Mouse (Mus musculus): ENCODE results near the gene Hoxd11. TPM values are rescaled to one million over a fixed set of nuclear protein-coding genes. Genes with fewer than 3 reads are reported as not detected.

Hoxd11 gene
- polyA plus RNA-seq (2016; fragmentation: Nextera tagmentation; extraction: Ambion mirVana): 31.0 and 34.6 TPM in 2 replicates

DNA sequence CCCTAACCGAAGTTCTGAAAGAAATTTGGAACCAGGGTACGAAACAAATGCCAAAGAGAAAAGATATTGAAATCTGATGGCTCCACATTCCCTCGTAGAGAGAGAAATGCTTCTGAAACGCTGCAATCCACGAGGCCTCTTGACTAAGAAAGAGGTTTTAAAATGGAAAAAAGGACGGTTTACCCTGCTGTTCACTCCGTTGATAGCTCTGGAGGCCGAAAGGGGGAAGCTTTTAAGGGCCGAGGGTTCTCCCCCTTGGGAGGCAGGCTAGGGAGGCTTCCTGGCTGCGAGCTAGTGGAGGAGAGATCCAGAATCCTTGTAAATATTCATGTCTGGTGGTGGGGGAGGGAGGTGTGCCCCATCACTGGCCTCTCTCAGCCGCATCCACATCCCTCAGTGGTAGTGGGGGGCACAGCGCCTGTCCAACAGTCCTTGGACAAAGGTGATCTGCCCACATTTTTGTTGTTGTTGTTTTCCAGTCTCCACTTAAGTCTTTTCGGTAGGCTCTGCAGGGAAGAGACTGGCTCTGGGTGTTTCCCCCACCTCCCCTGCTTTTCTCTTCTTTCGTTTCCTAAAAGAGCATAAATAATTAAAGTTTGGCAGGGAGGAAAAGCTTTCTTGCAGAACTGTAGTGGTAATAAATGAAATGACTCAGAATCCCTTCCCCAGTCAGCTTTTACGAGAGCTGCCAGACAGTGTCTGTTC lies at the start of gene Hoxd11:
Gene Hoxd11, plus strand, starts transcription at position 667 of the 705 bp plus-strand sequence.
- 2% methylated on average over 15 of the region's 15 CpGs for WGBS
- Histone ChIP-seq H3K36me3 (peaks cover 4% of the 10 kb centered on the region; the same call in 1 of the 2 replicates), H3K27me3 (ENCODE audit: low read depth, poor library complexity, severe bottlenecking) (peaks cover 99% of the 10 kb centered on the region), H3K27ac (peak within 1 kb of the TSS; percentile 99), H3K4me1 (peaks cover 98% of the 10 kb centered on the region), H3K4me3 (peak within 1 kb of the TSS; percentile 80), H3K9me3 (replicated peaks) (no peaks in the 10 kb centered on the region)
- peak; percentile 62 for DNase-seq (ENCODE audit: low spot score)

DNA sequence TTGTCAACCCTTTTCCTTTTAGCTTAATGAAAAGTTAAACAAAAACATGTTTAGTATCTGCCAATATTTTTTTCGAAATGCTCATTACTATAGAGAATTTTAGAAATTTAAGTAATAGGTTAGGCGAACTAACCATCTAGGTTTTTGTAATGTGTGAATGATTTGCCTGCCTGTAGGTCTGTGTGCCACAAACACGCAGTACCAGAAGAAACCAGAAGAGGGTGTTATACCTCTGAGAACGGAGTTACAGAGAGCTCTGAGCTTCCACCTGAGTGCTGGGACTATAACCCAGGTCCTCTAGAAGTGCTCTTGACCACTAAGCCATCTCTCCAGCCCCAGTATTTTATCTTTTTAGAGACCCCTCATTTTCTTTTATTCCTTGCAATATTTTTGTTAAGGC lies 43.9 kb upstream of the Hoxd11 start:
- Histone ChIP-seq H3K27me3 (ENCODE audit: low read depth, poor library complexity, severe bottlenecking) (peaks cover 13% of the 10 kb centered on the region), H3K9me3 (replicated peaks) (no peaks in the 10 kb centered on the region), H3K36me3 (no peaks in the 10 kb centered on the region), H3K27ac (no peak overlapping the region), H3K4me1 (no peaks in the 10 kb centered on the region), H3K4me3 (no peak overlapping the region)
- DNase-seq (ENCODE audit: low spot score): no peak
- WGBS: 71% methylated on average over 4 of the region's 4 CpGs

DNA sequence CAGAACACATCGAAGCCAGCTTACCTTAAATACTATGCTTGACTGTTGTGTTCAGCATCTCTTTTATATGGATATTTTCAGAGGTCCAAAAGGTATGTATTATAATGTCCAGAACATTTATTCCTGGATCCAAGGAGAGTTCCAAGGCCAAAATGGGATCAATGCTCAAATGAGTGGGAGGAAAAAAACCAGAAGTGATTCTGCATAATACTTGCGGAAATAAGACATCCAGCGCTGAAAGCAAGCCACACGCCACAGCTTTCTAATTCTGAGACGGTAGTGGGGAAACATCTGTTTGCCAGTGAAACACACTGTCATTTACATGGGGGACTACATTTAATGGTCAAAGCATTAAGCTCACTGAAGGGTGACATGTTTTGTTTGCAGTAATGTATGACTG lies 36.9 kb upstream of the Hoxd11 start:
- DNase-seq (ENCODE audit: low spot score): no peak
- no peak overlapping the region for H3K4me3 ChIP-seq
- H3K27ac ChIP-seq: no peak overlapping the region
- H3K9me3 ChIP-seq (replicated peaks): no peaks in the 10 kb centered on the region
- H3K4me1 ChIP-seq: peaks cover 6% of the 10 kb centered on the region
- H3K27me3 ChIP-seq (ENCODE audit: low read depth, poor library complexity, severe bottlenecking): peaks cover 68% of the 10 kb centered on the region
- whole genome bisulfite sequencing: 81% methylated on average over 5 of the region's 5 CpGs
- H3K36me3 ChIP-seq: no peaks in the 10 kb centered on the region

DNA sequence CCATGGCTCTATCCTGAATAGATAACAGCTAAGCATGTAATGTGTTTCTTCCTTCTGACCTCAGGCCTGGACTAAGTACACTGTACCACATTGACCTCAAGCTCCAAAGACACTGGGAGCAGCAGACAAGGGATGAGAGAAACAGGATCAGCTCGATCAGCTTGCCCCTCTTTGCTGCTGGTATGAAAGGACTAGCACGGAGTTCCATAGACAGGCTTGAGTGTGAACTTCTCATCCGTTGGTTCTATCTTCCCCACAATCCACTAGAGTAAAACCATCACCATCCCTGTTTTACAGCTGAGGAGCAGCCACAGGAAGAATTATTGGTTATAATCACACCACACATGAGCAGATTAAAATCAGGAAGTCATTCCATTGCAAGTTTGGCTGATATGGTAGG lies 33.7 kb upstream of the Hoxd11 start:
- no peak for DNase-seq (ENCODE audit: low spot score)
- H3K9me3 ChIP-seq (replicated peaks): no peaks in the 10 kb centered on the region
- H3K36me3 ChIP-seq: no peaks in the 10 kb centered on the region
- H3K27ac ChIP-seq: no peak overlapping the region
- peaks cover 87% of the 10 kb centered on the region for H3K27me3 ChIP-seq (ENCODE audit: low read depth, poor library complexity, severe bottlenecking)
- H3K4me1 ChIP-seq: peaks cover 36% of the 10 kb centered on the region
- H3K4me3 ChIP-seq: no peak overlapping the region
- 89% methylated on average over 3 of the region's 3 CpGs for WGBS

DNA sequence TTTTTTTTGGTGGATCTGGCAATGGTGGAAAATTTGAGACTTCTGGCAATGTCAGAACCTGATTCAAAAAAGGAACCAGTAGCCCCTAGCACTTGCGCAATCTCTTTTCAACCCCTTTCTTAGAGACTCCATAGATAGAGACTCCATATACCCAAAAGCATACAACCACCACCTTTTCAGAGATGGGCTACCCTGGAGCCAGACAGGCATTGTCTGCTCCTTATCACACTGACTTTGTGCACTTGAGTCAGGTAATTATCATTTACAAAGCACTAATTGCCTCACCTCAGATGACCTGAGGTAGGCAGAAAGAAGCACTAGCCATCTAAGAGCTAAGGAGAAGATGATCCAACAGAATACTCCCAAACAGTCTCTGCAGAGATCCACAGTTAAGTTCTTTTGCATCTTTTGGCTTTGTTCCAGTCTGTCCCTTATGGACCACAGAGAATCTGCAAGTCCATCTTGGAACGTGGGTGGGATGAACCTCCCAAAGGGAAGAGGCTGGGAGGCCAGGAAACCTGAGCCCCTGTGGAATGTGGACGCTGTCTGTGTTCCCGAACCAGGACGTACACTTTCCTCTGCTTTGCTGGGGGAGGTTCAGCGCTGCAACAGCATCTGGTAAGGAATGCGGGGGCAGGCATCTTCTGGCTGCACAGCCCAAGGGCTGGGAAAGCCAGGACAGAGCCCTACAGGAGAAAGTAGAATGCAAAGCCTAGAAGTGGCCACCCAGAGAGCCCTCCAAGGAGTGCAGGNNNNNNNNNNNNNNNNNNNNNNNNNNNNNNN lies 32.1 kb upstream of the Hoxd11 start:
- Histone ChIP-seq H3K4me1 (peaks cover 41% of the 10 kb centered on the region), H3K36me3 (no peaks in the 10 kb centered on the region), H3K27me3 (ENCODE audit: low read depth, poor library complexity, severe bottlenecking) (peaks cover 98% of the 10 kb centered on the region), H3K27ac (no peak overlapping the region), H3K4me3 (no peak overlapping the region), H3K9me3 (replicated peaks) (no peaks in the 10 kb centered on the region)
- DNase-seq (ENCODE audit: low spot score): no peak
- WGBS: 16% methylated on average over 7 of the region's 7 CpGs

DNA sequence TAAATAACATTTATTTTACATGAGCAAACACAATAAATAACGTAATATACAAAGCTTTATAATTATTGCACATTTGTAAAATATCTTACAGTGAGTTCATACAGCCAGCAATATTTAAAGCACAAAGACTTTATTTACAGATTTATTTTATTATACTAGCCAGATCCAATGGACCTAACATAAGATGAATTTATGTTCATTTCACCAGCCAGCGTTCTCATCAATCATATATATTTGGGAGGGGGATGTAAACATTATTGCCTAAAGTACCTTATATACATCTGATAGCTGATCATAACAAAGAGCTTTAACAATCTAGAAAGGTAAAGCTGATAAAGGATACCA lies 26.4 kb upstream of the Hoxd11 start:
- DNase-seq (ENCODE audit: low spot score): no peak
- H3K4me1 ChIP-seq: peaks cover 55% of the 10 kb centered on the region
- no peak overlapping the region for H3K4me3 ChIP-seq
- no peaks in the 10 kb centered on the region for H3K36me3 ChIP-seq
- no peak overlapping the region for H3K27ac ChIP-seq
- H3K27me3 ChIP-seq (ENCODE audit: low read depth, poor library complexity, severe bottlenecking): peaks cover 98% of the 10 kb centered on the region
- WGBS: 38% methylated on average over 2 of the region's 2 CpGs
- no peaks in the 10 kb centered on the region for H3K9me3 ChIP-seq (replicated peaks)

DNA sequence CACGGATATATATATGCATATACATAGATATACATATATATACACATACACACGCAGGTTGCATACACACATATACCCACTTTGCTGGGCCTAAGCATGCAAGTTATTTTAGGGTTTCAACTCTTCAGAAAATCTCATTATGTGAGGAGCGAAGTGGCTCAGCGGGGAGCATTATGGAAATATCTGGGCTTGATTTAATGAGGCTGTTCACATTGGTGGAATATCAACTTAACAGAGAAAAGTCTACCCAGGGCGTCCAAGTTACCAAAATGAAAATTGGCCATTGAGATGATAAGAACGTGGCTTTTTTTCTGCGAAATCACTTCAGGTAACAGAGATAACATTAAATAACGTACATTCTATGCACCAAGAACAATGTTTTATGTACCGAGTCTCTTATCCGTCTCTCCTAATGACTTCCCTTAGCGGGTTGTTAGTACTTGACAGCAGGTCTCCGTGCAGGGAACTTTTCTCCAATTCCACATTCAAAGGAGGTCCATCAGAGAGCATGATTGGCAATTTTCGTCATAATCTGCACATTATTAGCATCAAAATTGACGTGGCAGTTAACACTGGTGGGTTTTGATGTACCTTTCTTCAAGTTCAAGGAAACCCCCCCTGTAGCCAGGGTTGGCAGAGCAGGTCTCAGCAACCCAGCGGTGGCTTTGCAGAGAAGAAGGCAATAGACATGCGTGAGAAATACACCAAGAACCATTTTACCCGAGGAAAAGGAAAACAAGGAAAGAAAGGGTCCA lies 25.4 kb upstream of the Hoxd11 start:
- peaks cover 54% of the 10 kb centered on the region for H3K4me1 ChIP-seq
- no peak for DNase-seq (ENCODE audit: low spot score)
- 14% methylated on average over 17 of the region's 17 CpGs for WGBS
- H3K36me3 ChIP-seq: no peaks in the 10 kb centered on the region
- H3K27me3 ChIP-seq (ENCODE audit: low read depth, poor library complexity, severe bottlenecking): peaks cover 98% of the 10 kb centered on the region
- H3K27ac ChIP-seq: no peak overlapping the region
- H3K9me3 ChIP-seq (replicated peaks): no peaks in the 10 kb centered on the region
- no peak overlapping the region for H3K4me3 ChIP-seq

DNA sequence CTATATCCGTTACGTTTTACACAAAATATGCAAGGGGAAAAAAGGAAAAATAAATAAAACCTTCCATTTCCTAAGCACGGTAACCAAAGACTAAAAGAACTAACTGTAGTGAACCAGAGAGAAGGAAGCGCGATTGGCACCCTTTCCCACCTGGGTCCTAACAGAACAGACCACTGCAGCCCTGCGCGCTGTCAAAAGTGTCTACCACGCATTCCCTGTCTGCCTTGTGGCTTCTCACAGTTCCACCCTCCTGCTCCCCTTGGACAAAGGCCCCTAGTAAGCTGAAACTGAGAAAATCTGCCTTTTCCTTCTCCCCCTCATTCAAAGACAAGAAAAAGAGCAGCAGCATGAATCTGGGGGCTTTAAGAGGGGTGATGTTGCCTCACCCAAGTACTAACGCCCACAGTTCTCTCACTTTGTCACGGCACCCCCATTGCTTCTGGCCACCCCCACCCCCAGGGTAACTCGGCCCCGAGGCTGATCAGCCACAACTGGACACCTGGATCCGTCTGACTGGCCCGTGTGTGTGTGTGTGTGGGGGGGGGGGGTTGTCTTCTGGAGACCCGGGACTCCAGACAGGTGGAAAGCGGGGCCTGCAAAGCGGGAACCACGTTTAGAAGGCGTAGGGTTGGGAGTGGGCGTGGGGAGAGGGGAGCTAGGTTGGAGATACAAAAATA lies 24.5 kb upstream of the Hoxd11 start:
- Histone ChIP-seq H3K36me3 (no peaks in the 10 kb centered on the region), H3K9me3 (replicated peaks) (no peaks in the 10 kb centered on the region), H3K27me3 (ENCODE audit: low read depth, poor library complexity, severe bottlenecking) (peaks cover 98% of the 10 kb centered on the region), H3K4me3 (peak overlapping the region; percentile 51), H3K27ac (peak overlapping the region; percentile 72), H3K4me1 (peaks cover 48% of the 10 kb centered on the region)
- 5% methylated on average over 20 of the region's 20 CpGs for WGBS
- DNase-seq (ENCODE audit: low spot score): peak; percentile 51

DNA sequence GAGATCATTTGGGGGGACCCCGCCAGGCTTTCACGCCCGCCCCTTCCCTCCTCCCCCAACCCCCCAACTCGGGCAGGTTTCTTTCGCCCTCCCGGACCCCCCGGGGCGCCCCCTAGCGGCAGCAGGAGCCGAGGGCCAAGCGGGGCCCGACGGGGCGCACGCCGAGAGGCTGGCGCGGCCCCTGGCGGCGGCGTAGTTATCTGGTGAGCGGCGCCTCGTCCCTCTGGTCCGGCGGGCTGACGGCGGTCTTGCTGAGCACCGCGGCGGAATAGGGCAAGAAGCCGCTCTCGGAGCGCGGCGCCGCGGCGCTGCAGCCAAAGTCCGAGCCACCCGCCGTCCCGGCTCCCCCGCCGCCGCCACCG lies 24.0 kb upstream of the Hoxd11 start:
- WGBS: 1% methylated on average over 47 of the region's 47 CpGs
- Histone ChIP-seq H3K4me3 (peak overlapping the region; percentile 51), H3K27me3 (ENCODE audit: low read depth, poor library complexity, severe bottlenecking) (peaks cover 98% of the 10 kb centered on the region), H3K36me3 (no peaks in the 10 kb centered on the region), H3K9me3 (replicated peaks) (no peaks in the 10 kb centered on the region), H3K27ac (peak overlapping the region; percentile 72), H3K4me1 (peaks cover 43% of the 10 kb centered on the region)
- DNase-seq (ENCODE audit: low spot score): peak; percentile 72

DNA sequence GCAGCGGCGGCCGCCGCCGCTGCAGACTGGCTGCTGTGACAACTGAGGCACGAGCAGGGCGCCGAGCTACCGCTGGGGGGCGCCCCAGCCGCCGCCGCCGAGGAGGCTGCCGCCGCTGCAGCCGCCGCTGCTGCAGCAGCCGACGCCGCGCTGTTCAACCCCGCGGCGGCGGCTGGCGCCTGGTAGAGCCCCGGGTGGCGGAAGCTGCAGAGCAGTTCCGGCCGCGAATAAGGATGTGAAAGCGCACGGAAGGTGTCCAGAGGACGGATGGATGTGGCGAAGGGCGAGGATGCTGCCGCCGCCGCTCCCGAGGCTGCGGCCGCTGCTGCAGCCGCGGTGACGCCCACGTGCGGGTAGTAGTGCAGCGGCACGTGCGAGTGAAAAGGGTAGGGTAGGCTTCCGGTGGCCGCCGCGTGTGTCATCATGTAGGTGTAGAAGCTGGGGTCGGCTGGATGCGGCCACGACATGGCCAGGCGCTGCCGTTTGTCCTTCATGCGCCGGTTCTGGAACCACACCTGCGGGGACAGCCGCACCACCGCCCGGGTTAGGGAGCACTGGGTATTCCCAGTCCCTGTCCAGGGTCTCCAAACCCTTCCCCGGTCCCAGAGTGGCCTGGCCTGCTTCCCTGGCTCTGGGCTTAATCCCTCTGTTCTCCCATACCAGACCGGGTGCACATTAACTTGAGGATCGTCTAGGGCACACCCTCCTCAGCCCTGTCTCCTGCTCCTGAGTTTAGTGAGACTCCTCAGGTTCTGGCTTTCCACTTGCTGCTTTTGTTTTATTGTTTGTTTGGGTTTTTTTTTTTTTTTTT lies 23.3 kb upstream of the Hoxd11 start:
- WGBS: under 1% methylated on average over 69 of the region's 69 CpGs
- H3K4me1 ChIP-seq: peaks cover 41% of the 10 kb centered on the region
- DNase-seq (ENCODE audit: low spot score): peak; percentile 76
- no peaks in the 10 kb centered on the region for H3K36me3 ChIP-seq
- H3K27me3 ChIP-seq (ENCODE audit: low read depth, poor library complexity, severe bottlenecking): peaks cover 99% of the 10 kb centered on the region
- peak overlapping the region; percentile 72 for H3K27ac ChIP-seq
- peak overlapping the region; percentile 51 for H3K4me3 ChIP-seq
- H3K9me3 ChIP-seq (replicated peaks): no peaks in the 10 kb centered on the region

DNA sequence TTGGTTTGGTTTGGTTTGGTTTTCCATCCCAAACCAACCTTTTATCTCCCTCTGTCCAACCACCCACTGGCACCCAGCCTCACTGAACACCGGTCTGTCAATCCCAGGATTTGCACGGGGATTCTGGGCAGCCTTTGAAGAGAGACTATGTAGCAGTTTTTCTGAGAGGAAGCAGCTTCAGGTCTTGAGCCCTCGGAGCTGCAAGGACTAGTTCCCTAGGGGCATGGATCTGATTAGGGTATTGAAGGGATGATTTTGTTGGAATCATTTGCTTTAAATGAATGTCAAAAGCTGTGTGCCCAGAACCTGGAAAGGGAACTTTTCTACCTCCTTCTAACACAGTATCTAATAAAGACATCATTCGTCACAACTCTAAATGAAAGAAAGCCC lies 22.7 kb upstream of the Hoxd11 start:
- no peaks in the 10 kb centered on the region for H3K36me3 ChIP-seq
- peaks cover 99% of the 10 kb centered on the region for H3K27me3 ChIP-seq (ENCODE audit: low read depth, poor library complexity, severe bottlenecking)
- 5% methylated on average over 4 of the region's 4 CpGs for WGBS
- DNase-seq (ENCODE audit: low spot score): peak; percentile 53
- H3K27ac ChIP-seq: peak overlapping the region; percentile 25; the same call in 1 of the 2 replicates
- H3K4me1 ChIP-seq: peaks cover 44% of the 10 kb centered on the region
- peak overlapping the region; percentile 51; the same call in 1 of the 2 replicates for H3K4me3 ChIP-seq
- no peaks in the 10 kb centered on the region for H3K9me3 ChIP-seq (replicated peaks)

All from limb, embryonic 10.5 days (tissue).